Mouse (Mus musculus) 3134 (cell line): Measurements from ENCODE around the gene Ptpn13.

Source experiments
- DNase-seq: peaks from one replicate; pipeline ENCODE4 v3.0.0-alpha.2; 2011; ENCODE audit warnings: low spot score; ENCODE audit not compliant: insufficient read length; ENCODE audit errors: extremely low read depth

Ptpn13 gene

GRCm38 (mm10) chr5:103591846-103592245 lies 166.9 kb downstream of the Ptpn13 start:
- DNase-seq = no peak

GRCm38 (mm10) chr5:103592706-103593105 lies 167.7 kb downstream of the Ptpn13 start:
- DNase-seq = no peak

GRCm38 (mm10) chr5:103593575-103593974 lies 168.6 kb downstream of the Ptpn13 start:
- DNase-seq = no peak

GRCm38 (mm10) chr5:103595394-103596226 lies 170.6 kb downstream of the Ptpn13 start:
- DNase-seq = no peak

GRCm38 (mm10) chr5:103596467-103597146 lies 171.6 kb downstream of the Ptpn13 start:
- DNase-seq = no peak

GRCm38 (mm10) chr5:103597604-103598003 lies 172.6 kb downstream of the Ptpn13 start:
- DNase-seq = no peak

- DNase-seq = no peak
Measured at GRCm38 (mm10) chr5:103598264-103598663, 173.3 kb downstream of the Ptpn13 start.

- no peak for DNase-seq
Measured at GRCm38 (mm10) chr5:103598881-103599280, 173.9 kb downstream of the Ptpn13 start.

GRCm38 (mm10) chr5:103603115-103603893 lies 178.3 kb downstream of the Ptpn13 start:
- DNase-seq = no peak

- DNase-seq = no peak
Measured at GRCm38 (mm10) chr5:103605707-103606106, 180.7 kb downstream of the Ptpn13 start.

- no peak for DNase-seq
Measured at GRCm38 (mm10) chr5:103610148-103610547, 185.2 kb downstream of the Ptpn13 start.

- DNase-seq = no peak
Measured at GRCm38 (mm10) chr5:103610856-103611472, 186.0 kb downstream of the Ptpn13 start.

GRCm38 (mm10) chr5:103612316-103612715 lies 187.3 kb downstream of the Ptpn13 start:
- DNase-seq = no peak

- DNase-seq = no peak
Measured at GRCm38 (mm10) chr5:103614356-103614755, 189.4 kb downstream of the Ptpn13 start.

GRCm38 (mm10) chr5:103617191-103617590 lies 192.2 kb downstream of the Ptpn13 start:
- DNase-seq = no peak

GRCm38 (mm10) chr5:103620301-103620973 lies 195.4 kb downstream of the Ptpn13 start:
- DNase-seq = peak; percentile 69

GRCm38 (mm10) chr5:103622321-103622720 lies 197.3 kb downstream of the Ptpn13 start:
- no peak for DNase-seq

GRCm38 (mm10) chr5:103624831-103625230 lies 199.8 kb downstream of the Ptpn13 start:
- DNase-seq = no peak

- no peak for DNase-seq
Measured at GRCm38 (mm10) chr5:103628499-103628898, 203.5 kb downstream of the Ptpn13 start.

- peak; percentile 59 for DNase-seq
Measured at GRCm38 (mm10) chr5:103629111-103629764, 204.2 kb downstream of the Ptpn13 start, which contains the start of gene Slc10a6. TSS of gene Slc10a6 (minus strand) at chr5:103629403.
